Mouse (Mus musculus) urinary bladder, postnatal 14 days (tissue): ENCODE results near the gene Tmcc3.
"Not testable (repeated sequence)": the region's sequence is repeated elsewhere in the genome, so short reads cannot be mapped to it uniquely, and the experiment has no call there.

Experiments
- DNase-seq: peaks from one replicate; pipeline ENCODE4 v3.0.0; 2021; ENCODE audit warnings: low spot score

Gene Tmcc3

GRCm38 (mm10) chr10:94515583-94515982 is 203.8 kb downstream of the Tmcc3 start:
- DNase-seq: no peak

DNA sequence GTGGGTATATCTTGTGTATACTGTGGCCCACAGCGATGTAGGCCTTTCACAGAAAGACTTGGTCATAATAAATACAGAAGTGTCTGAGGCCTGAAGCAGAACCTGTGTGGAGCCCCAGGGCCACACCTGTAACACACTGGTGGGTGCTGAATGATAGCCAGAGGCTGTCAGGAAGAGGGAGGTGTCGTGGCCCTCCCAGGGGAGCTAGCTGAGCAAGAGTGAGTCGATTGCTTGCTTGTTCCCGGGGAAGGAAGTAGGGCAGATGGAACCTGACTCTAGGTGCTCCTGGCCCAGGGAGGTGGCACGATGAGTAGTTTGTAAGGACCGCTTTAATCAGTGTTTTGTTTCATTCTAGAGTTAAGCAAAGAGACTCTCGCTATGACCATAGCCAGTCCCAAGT is 208.1 kb downstream of the Tmcc3 start:
- no peak for DNase-seq

GRCm38 (mm10) chr10:94520306-94521106 is 208.8 kb downstream of the Tmcc3 start:
- no peak for DNase-seq

DNA sequence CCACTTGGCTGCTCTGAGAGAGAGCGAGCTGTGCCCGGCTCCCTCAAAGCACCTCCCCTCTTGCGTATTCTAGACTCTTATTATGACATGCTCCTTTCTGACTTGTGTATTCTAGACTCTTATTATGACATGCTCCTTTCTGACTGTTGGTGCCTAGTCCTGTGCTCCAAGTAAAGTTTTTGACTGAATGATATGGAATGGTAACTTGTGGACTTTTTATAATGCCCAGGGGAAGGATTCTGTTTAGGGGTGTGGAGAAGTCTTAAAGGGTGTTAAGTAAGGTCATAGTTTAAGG is 209.3 kb downstream of the Tmcc3 start:
- DNase-seq: no peak

DNA sequence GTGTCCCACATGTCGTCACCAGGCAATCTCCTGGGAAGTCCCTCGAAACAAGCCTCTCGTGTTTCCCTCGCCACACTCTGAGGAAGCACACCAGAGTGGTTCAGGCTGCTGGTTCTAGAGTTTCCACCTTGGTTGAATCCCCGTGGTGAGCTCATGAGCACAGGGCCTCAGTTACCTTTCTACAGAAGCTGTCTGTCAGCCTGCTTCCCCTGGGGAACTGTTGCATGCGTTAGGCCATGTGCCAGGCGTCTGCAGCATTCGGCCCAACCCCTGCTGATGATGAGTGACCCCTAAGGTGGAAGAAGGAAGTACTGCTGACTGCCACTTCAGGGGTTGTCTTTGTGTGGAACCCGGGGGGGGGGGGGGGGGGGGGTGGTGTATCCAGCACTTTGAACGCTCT is 210.0 kb downstream of the Tmcc3 start:
- no peak for DNase-seq

- DNase-seq: no peak
These were observed 211.5 kb downstream of the Tmcc3 start for GRCm38 (mm10) chr10:94523297-94523696.

DNA sequence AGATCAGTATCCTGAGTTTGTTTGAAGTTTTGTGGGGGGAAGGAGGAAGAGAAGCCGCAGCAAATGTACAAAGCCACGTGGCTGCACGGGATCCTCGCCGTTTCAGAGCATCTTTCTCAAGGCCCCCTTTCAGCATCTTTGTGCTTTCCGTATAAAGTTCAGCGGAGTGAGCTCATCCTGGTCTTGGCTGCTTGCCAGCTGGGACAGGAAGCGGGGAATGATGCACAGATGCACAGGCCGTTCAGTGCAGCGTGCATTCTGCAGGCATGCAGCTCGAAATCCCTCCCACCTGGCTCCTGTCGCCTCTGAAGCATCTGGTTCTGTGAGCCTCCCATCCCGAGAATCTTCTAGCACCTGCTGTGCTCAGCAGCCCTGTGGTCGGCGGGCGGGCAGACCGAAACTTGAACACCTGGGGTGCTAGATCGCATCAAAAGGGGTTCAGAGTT is 212.0 kb downstream of the Tmcc3 start:
- peak; percentile 73 for DNase-seq

GRCm38 (mm10) chr10:94524966-94525365 is 213.2 kb downstream of the Tmcc3 start:
- DNase-seq: no peak

- DNase-seq: no peak
These were observed 214.0 kb downstream of the Tmcc3 start for GRCm38 (mm10) chr10:94525784-94526183.

- no peak for DNase-seq
These were observed 215.1 kb downstream of the Tmcc3 start for GRCm38 (mm10) chr10:94526834-94527233.

GRCm38 (mm10) chr10:94527248-94527647 is 215.5 kb downstream of the Tmcc3 start:
- DNase-seq: no peak

DNA sequence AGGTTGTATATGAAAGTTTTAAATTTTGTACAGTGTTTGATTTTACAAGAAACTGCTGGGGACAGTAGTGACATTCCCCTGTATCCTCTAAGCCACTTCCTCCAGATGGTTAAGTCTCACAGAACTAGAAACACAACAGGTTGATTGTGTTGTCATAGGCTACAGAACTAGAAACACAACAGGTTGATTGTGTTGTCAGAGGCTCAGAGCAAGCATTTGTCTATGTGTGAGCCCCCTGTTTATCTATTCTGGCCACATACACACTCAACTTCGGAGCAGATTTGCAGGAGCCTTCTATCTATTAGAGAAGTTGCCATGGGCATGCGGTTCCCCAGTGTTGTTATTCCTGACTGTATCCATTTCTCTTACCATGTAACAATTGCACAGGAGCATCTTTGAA is 218.3 kb downstream of the Tmcc3 start:
- DNase-seq: no peak

GRCm38 (mm10) chr10:94531482-94531881 is 219.7 kb downstream of the Tmcc3 start:
- no peak for DNase-seq

GRCm38 (mm10) chr10:94533081-94533724 is 221.5 kb downstream of the Tmcc3 start:
- DNase-seq: no peak

- DNase-seq: not testable (repeated sequence)
These were observed 226.9 kb downstream of the Tmcc3 start for GRCm38 (mm10) chr10:94538623-94539022.

DNA sequence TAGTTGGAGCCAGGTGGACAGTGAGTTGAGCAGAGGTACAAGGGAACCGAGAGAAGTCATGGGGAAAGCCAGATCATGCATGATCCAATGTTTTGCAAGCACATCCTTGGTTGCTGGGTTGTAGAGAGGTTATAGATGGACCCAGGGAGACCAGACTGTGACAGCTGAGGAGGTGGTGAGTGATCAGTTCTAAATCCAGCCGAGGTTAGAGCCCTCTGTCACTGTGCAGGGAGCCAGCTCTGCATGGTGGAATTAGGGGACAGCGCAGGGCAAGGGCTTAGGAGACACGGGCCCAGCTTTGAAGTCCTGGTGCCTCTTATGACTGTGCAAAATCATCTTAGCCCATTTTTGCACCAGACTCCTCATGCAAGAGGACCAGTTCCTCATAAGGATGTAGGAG is 228.5 kb downstream of the Tmcc3 start:
- no peak for DNase-seq

- DNase-seq: no peak
These were observed 232.2 kb downstream of the Tmcc3 start for GRCm38 (mm10) chr10:94543956-94544355.

DNA sequence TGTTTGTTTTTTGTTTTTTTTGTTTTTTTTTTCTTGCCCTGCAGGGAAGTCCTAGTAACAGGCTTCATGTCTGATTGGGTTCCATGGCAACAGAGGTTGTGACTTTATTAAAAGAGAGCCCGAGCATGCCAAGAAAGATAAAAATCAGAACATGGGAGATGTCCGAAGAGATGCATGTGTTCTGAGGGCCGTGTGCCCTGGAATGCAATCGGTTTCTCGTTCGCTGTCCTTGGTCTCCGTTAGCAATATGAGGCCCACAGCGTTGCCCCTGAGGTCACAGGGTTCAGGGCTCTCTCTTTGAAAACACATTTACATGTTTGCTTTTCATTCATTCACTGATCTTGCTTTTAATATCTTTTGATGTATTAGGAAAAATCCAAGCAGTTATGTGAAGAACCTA is 233.1 kb downstream of the Tmcc3 start:
- DNase-seq: no peak

GRCm38 (mm10) chr10:94545259-94546019 is 233.7 kb downstream of the Tmcc3 start:
- peak; percentile 68 for DNase-seq

DNA sequence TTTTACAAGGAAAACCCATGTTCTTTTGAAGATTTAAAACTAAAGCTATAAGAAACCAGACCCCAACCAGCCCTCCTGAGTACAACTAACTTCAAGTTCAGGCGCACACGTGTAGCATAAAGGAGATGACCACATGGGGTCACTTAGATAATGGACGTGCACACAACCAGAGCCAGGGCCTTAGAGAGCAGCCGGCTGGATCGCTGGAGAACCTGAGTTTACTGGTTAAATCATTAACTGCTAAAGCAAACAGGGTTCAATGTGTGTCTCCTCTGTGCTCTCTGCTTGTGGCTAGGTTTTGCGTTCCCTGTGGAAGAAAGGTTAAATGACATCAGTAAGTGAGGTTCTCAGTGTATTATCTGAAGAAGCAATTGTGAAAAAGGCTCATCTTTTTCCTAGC is 234.9 kb downstream of the Tmcc3 start:
- DNase-seq: no peak

DNA sequence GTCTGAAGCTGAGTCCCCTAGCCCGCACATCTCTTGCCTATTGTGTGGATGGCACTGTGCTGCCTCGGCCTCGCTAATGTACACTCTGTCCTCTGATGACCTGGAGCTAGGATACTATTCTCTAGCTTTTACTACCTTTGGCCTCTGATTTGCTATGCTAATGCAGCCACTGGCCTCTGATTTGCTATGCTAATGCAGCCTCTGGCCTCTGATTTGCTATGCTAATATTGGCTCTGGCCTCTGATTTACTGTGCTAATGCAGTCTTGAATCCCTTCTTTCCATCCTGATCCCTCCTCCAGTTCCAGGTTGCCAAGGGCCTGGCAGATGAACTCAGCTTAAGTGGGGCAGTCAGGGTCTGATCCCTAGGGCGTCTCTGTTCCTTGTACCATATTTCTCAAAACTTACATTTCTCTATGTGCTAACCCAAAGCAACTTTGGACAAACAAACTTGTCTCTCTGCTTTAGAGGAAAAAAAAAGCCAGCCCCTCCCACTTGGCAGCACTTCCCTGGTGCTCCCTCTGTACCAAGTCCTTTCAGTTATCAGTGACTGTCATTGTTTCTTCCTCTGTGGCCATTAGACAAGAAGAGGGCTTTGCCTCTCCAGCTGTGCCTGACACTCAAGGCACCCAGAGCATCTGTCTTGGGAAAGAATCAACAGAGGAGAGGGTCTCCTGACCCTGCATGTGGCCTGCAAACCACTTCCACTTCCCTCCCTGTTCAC is 237.9 kb downstream of the Tmcc3 start:
- DNase-seq: peak; percentile 68

GRCm38 (mm10) chr10:94550649-94551048 is 238.9 kb downstream of the Tmcc3 start:
- DNase-seq: peak; percentile 40
